In the genomic region with DNA sequence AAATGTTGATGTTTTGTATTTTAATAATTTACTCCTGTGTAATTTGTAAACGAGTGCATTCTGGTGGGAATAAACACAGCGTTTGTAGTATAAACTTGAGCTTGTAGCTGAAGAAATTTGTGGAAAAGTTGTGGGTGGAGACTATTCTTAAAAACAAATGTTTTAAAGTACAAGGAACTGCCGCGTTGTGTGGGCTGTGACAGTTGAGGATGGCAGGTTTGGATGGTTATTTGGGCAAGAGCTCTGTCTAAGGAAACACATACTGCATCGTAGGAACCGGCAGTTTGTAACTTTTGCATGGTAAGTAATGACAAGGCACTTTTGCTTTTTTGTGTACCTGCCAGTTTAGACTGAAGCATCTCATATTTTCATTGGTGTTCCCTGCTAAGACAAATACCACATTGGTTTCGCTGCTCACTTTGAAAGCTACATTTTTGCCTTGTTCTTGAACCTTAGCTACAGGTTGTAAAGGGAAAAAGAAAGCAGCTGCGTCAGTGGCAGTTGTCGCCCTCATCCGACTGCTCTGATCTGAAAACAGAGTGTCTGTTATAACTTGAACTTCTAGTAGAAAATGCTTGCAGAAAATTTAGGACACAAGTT, we compare ENCODE assay signal across 8 mouse cellular contexts. TPM values are rescaled to one million over a fixed set of nuclear protein-coding genes. Genes with fewer than 3 reads are reported as not detected.
DNase-seq lines count a peak whose midpoint lies in the region; ATAC-seq and TF ChIP-seq lines count a peak whose summit lies in the region.

No protein-coding gene starts in this region.

- H3K4me3 ChIP-seq in forebrain, embryonic 10.5 days = peak overlapping the region; percentile 99; the same call in 1 of the 2 replicates
- no peak overlapping the region for H3K4me3 ChIP-seq in forebrain, embryonic 15.5 days
- peak overlapping the region; percentile 98; the same call in 1 of the 2 replicates for H3K4me3 ChIP-seq in midbrain, embryonic 10.5 days
- no peak overlapping the region for H3K4me3 ChIP-seq in midbrain, embryonic 15.5 days
- H3K4me3 ChIP-seq in left cerebral cortex, adult 2 months = peak overlapping the region; percentile 82

- WGBS in forebrain, embryonic 10.5 days = 86% methylated on average over 10 of the region's 10 CpGs
- 78% methylated on average over 10 of the region's 10 CpGs for WGBS in forebrain, embryonic 15.5 days
- WGBS in midbrain, embryonic 10.5 days = 81% methylated on average over 10 of the region's 10 CpGs
- 78% methylated on average over 10 of the region's 10 CpGs for WGBS in midbrain, embryonic 15.5 days

- H3K27me3 ChIP-seq in forebrain, embryonic 10.5 days (ENCODE audit: poor library complexity, severe bottlenecking) = no peaks in the 10 kb centered on the region
- H3K27me3 ChIP-seq in forebrain, embryonic 15.5 days = no peaks in the 10 kb centered on the region
- H3K27me3 ChIP-seq in midbrain, embryonic 10.5 days (ENCODE audit: low read depth, poor library complexity, severe bottlenecking) = no peaks in the 10 kb centered on the region
- no peaks in the 10 kb centered on the region for H3K27me3 ChIP-seq in midbrain, embryonic 15.5 days (replicated peaks)
- no peaks in the 10 kb centered on the region for H3K27me3 ChIP-seq in splenic B cell, adult 2 months (ENCODE audit: control insufficient read depth, insufficient read depth, low read length, poor library complexity, severe bottlenecking)

- TF ChIP-seq CTCF in left cerebral cortex, adult 2 months (IDR thresholded peaks at IDR 0.05) = no peak

- H3K27ac ChIP-seq in forebrain, embryonic 10.5 days = no peak overlapping the region
- H3K27ac ChIP-seq in forebrain, embryonic 15.5 days (replicated peaks) = no peak overlapping the region
- no peak overlapping the region for H3K27ac ChIP-seq in midbrain, embryonic 10.5 days (replicated peaks)
- H3K27ac ChIP-seq in midbrain, embryonic 15.5 days = no peak overlapping the region
- H3K27ac ChIP-seq in left cerebral cortex, adult 2 months = no peak overlapping the region

- no peaks in the 10 kb centered on the region for H3K9me3 ChIP-seq in forebrain, embryonic 10.5 days
- no peaks in the 10 kb centered on the region for H3K9me3 ChIP-seq in forebrain, embryonic 15.5 days
- H3K9me3 ChIP-seq in midbrain, embryonic 10.5 days (replicated peaks) = no peaks in the 10 kb centered on the region
- no peaks in the 10 kb centered on the region for H3K9me3 ChIP-seq in midbrain, embryonic 15.5 days

- intact Hi-C loops in left cerebral cortex, adult 2 months (cut with DNase I) = no loop called here

- peaks cover 3% of the 10 kb centered on the region; the same call in 1 of the 2 replicates for H3K36me3 ChIP-seq in forebrain, embryonic 10.5 days (replicated peaks)
- H3K36me3 ChIP-seq in forebrain, embryonic 15.5 days = no peaks in the 10 kb centered on the region
- peaks cover 2% of the 10 kb centered on the region; the same call in 1 of the 2 replicates for H3K36me3 ChIP-seq in midbrain, embryonic 10.5 days
- H3K36me3 ChIP-seq in midbrain, embryonic 15.5 days (replicated peaks) = no peaks in the 10 kb centered on the region
- H3K36me3 ChIP-seq in splenic B cell, adult 2 months (ENCODE audit: control insufficient read depth, insufficient read depth, low read length, poor library complexity, severe bottlenecking) = no peaks in the 10 kb centered on the region

- no peak overlapping the region; the same call in 1 of the 2 replicates for H3K4me2 ChIP-seq in forebrain, embryonic 15.5 days (replicated peaks)
- H3K4me2 ChIP-seq in midbrain, embryonic 15.5 days = no peak overlapping the region; the same call in 1 of the 2 replicates

- ATAC-seq in forebrain, embryonic 15.5 days (replicated peaks) = no peak
- no peak for ATAC-seq in midbrain, embryonic 15.5 days (replicated peaks)

- DNase-seq in forebrain, embryonic 10.5 days (ENCODE audit: extremely low spot score, low spot score) = no peak
- DNase-seq in midbrain, embryonic 10.5 days (ENCODE audit: low spot score) = no peak
- peak in 1 of 2 experiments; percentile 13 for DNase-seq in left cerebral cortex, adult 2 months (ENCODE audit: extremely low spot score in 1 of 2, low spot score in 2 of 2)
- peak; percentile 11 for DNase-seq in splenic B cell, adult 2 months (ENCODE audit: low read depth, low spot score)
- no peak for DNase-seq in gastrocnemius, postnatal 25 days
- DNase-seq in kidney, adult 9 months = no peak

- H3K4me1 ChIP-seq in forebrain, embryonic 10.5 days = peaks cover 24% of the 10 kb centered on the region
- H3K4me1 ChIP-seq in forebrain, embryonic 15.5 days = peaks cover 14% of the 10 kb centered on the region
- peaks cover 23% of the 10 kb centered on the region for H3K4me1 ChIP-seq in midbrain, embryonic 10.5 days
- peaks cover 18% of the 10 kb centered on the region for H3K4me1 ChIP-seq in midbrain, embryonic 15.5 days

- no peak overlapping the region for H3K9ac ChIP-seq in forebrain, embryonic 15.5 days (replicated peaks)
- no peak overlapping the region for H3K9ac ChIP-seq in midbrain, embryonic 15.5 days

RNA-seq across cellular contexts. Expression of a gene that starts 2.1 kb away (rescaled TPM):
- 6.2 and 6.4 TPM in 2 replicates for polyA plus RNA-seq in forebrain, embryonic 10.5 days (2016; fragmentation: Nextera tagmentation; extraction: Ambion mirVana)
- polyA plus RNA-seq in forebrain, embryonic 15.5 days (2015; fragmentation: Nextera tagmentation; extraction: Ambion mirVana) = 3.5 and 5.0 TPM in 2 replicates
- 4.2 and 5.1 TPM in 2 replicates for polyA plus RNA-seq in midbrain, embryonic 10.5 days (2016; fragmentation: Nextera tagmentation; extraction: Ambion mirVana)
- polyA plus RNA-seq in midbrain, embryonic 15.5 days (2015; fragmentation: Nextera tagmentation; extraction: Ambion mirVana) = 3.6 and 4.0 TPM in 2 replicates
- total RNA-seq in left cerebral cortex, adult 2 months (2021) = 10 to 100 TPM in 1 of 2 experiments, 1 to 10 TPM in 1; 9.6 to 12.2 TPM
- 10 to 100 TPM; 23.2 to 27.5 TPM for total RNA-seq in gastrocnemius, postnatal 25 days (2021)

Comparison
In these comparisons a context has a peak if more than half of its experiments do, and no peak if none do; other contexts are left out.
1. H3K4me3 ChIP-seq: peak in forebrain, embryonic 10.5 days (single experiment), midbrain, embryonic 10.5 days (single experiment) and left cerebral cortex, adult 2 months (single experiment); none in forebrain, embryonic 15.5 days (single experiment) and midbrain, embryonic 15.5 days (single experiment).